Mouse (Mus musculus) thymus, postnatal 36 days (tissue): ENCODE data around the gene Carmil1.
A peak's percentile ranks its signal among the peaks of the same experiment; 100 is the strongest.

Experiments used
- DNase-seq, 2 experiments: peaks; one replicate each; pipeline ENCODE4 v3.0.0; 2022; ENCODE audit warnings: mixed read lengths in 2 of 2

The Carmil1 gene

GRCm38 (mm10) chr13:24280439-24281431, at the start of gene Carmil1:
Gene Carmil1 (minus strand): TSS chr13:24280795.
- peak; percentile 71 to 78 for DNase-seq

- no peak for DNase-seq
These were observed 49.5 kb upstream of the Carmil1 start for GRCm38 (mm10) chr13:24330128-24330527.

- no peak for DNase-seq
These were observed 47.6 kb upstream of the Carmil1 start for GRCm38 (mm10) chr13:24328036-24328817.

- no peak for DNase-seq
These were observed 46.6 kb upstream of the Carmil1 start, which contains the start of gene Cmah for GRCm38 (mm10) chr13:24327201-24327600. Gene Cmah (plus strand): TSS chr13:24327404.

- no peak for DNase-seq
These were observed 40.7 kb upstream of the Carmil1 start for GRCm38 (mm10) chr13:24321313-24321712.

- DNase-seq, result no peak
These were observed 38.0 kb upstream of the Carmil1 start for GRCm38 (mm10) chr13:24318618-24319017.

- no peak for DNase-seq
These were observed 36.0 kb upstream of the Carmil1 start for GRCm38 (mm10) chr13:24316563-24316962.

GRCm38 (mm10) chr13:24311011-24311940, 30.7 kb upstream of the Carmil1 start:
- no peak for DNase-seq

- peak; percentile 25 to 35 for DNase-seq
These were observed 25.7 kb upstream of the Carmil1 start for GRCm38 (mm10) chr13:24306248-24306647.

GRCm38 (mm10) chr13:24305486-24305885, 24.9 kb upstream of the Carmil1 start:
- DNase-seq, result no peak

- DNase-seq, result peak; percentile 20 to 21
These were observed 16.7 kb upstream of the Carmil1 start for GRCm38 (mm10) chr13:24297252-24297651.

GRCm38 (mm10) chr13:24287381-24287780, 6.8 kb upstream of the Carmil1 start:
- no peak for DNase-seq

GRCm38 (mm10) chr13:24279762-24280438, 695 bp downstream of the Carmil1 start:
- peak in 1 of 2 experiments; percentile 9 for DNase-seq

- no peak for DNase-seq
These were observed 1.2 kb downstream of the Carmil1 start for GRCm38 (mm10) chr13:24279407-24279761.

GRCm38 (mm10) chr13:24272740-24273377, 7.7 kb downstream of the Carmil1 start:
- DNase-seq, result no peak

GRCm38 (mm10) chr13:24269100-24269465, 11.5 kb downstream of the Carmil1 start:
- no peak for DNase-seq

- DNase-seq, result no peak
These were observed 12.1 kb downstream of the Carmil1 start for GRCm38 (mm10) chr13:24268355-24269099.

- no peak for DNase-seq
These were observed 15.8 kb downstream of the Carmil1 start for GRCm38 (mm10) chr13:24264760-24265159.

GRCm38 (mm10) chr13:24263560-24263959, 17.0 kb downstream of the Carmil1 start:
- no peak for DNase-seq
